Mouse (Mus musculus) stomach, postnatal 0 days (tissue): Measurements from ENCODE around the gene Brwd1. TPM values are rescaled to one million over a fixed set of nuclear protein-coding genes. Genes with fewer than 3 reads are reported as not detected.
A peak's percentile ranks its signal among the peaks of the same experiment; 100 is the strongest.

Source experiments
- ATAC-seq: fragments of 200-750 bp; cut with Nextera tagmentation; 2 replicates; pipeline ENCODE4 v1.8.0; 2017; ENCODE audit not compliant: low FRiP score, low TSS enrichment
- DNase-seq: peaks from one replicate; pipeline ENCODE4 v3.0.0-alpha.2; 2016; ENCODE audit warnings: low spot score
- H3K27ac ChIP-seq: fragments of 300-500 bp; sonication (generic); replicated peaks from 2 replicates; pipeline ENCODE4 v1.5.1; 2014; ENCODE audit warnings: mild to moderate bottlenecking, control low read depth
- H3K27me3 ChIP-seq: fragments of 300-500 bp; sonication (generic); 2 replicates; pipeline ENCODE4 v1.6.1; 2014; ENCODE audit warnings: low read length; ENCODE audit not compliant: control insufficient read depth, insufficient read depth
- H3K36me3 ChIP-seq: fragments of 300-500 bp; sonication (generic); 2 replicates; pipeline ENCODE4 v1.6.1; 2014; ENCODE audit warnings: low read length, mixed read lengths; ENCODE audit not compliant: control insufficient read depth, insufficient read depth
- H3K4me1 ChIP-seq: fragments of 300-500 bp; sonication (generic); replicated peaks from 2 replicates; pipeline ENCODE4 v1.6.1; 2014; ENCODE audit warnings: antibody characterized with exemption; ENCODE audit not compliant: control insufficient read depth, insufficient read depth
- H3K4me2 ChIP-seq: fragments of 300-500 bp; sonication (generic); replicated peaks from 2 replicates; pipeline ENCODE4 v1.6.1; 2014; ENCODE audit warnings: low read depth, mild to moderate bottlenecking, control low read depth, moderate library complexity
- H3K4me3 ChIP-seq: fragments of 300-500 bp; sonication (generic); 2 replicates; pipeline ENCODE4 v1.5.1; 2014; ENCODE audit warnings: low read depth, low read length, control low read depth
- H3K9ac ChIP-seq: fragments of 300-500 bp; sonication (generic); 2 replicates; pipeline ENCODE4 v1.6.1; 2014; ENCODE audit warnings: mild to moderate bottlenecking, low read length, control low read depth, mixed read lengths
- H3K9me3 ChIP-seq: fragments of 300-500 bp; sonication (generic); 2 replicates; pipeline ENCODE4 v1.6.1; 2016; ENCODE audit warnings: low read length; ENCODE audit not compliant: control insufficient read depth
- CTCF ChIP-seq: IDR thresholded peaks from 2 replicates; pipeline ENCODE4 v1.5.1; 2016; ENCODE audit warnings: antibody characterized with exemption, low read depth, mild to moderate bottlenecking, moderate library complexity
- EP300 ChIP-seq: optimal IDR thresholded peaks from 2 replicates; pipeline ENCODE3; 2016; ENCODE audit warnings: antibody characterized with exemption
- WGBS: fragments of 180-500 bp; shearing (Covaris S2); extraction: QIAGEN DNeasy Blood & Tissue Kit; methylation state at CpG from one replicate; pipeline ENCODE4 v1.1.7; 2014; 5-methylcytosine and 5-hydroxymethylcytosine counted together
- polyA plus RNA-seq: library from polyadenylated mRNA; unstranded; fragments of >200 nt; fragmentation: Nextera tagmentation; extraction: Ambion mirVana; gene quantifications from 2 replicates; pipeline ENCODE4 v1.2.1, GENCODE M21; 2015

Gene Brwd1
- polyA plus RNA-seq, 1 experiment from 2014 or later, result 31.6 TPM

DNA sequence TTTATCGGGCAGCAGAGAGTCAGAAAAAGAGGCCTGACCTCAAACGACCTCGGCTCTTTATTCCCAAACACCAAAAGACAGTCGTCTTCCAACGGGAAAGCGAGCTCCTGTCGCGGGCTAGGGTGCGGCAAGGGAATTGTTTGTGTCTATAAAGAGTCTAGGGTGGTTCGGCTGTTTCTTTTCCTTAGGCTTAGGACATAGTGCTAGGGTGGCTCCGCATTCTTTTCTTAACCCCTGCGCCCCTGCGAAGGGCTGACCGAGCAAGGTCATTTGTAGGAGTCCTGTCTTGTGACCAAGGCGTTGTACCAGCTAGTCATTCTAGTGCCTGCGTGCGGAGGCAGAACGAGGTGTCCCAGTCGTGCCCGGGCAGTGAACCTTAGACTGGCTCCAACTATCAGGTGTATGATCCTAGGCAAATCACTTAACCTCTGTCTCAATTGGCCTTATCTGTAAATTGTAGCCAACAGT, 887 bp upstream of the Brwd1 start:
- DNase-seq, result peak; percentile 78
- H3K4me3 ChIP-seq, result peak overlapping the region; percentile 100
- peak; percentile 65 for ATAC-seq
- peaks cover 2% of the 10 kb centered on the region; the same call in 1 of the 2 replicates for H3K4me1 ChIP-seq
- peak overlapping the region; percentile 100 for H3K9ac ChIP-seq
- H3K4me2 ChIP-seq, result peak overlapping the region; percentile 72
- WGBS, result 7% methylated on average over 20 of the region's 20 CpGs
- TF ChIP-seq CTCF (no peak), EP300 (no peak)
- peaks cover 2% of the 10 kb centered on the region; the same call in 1 of the 2 replicates for H3K36me3 ChIP-seq
- H3K9me3 ChIP-seq, result no peaks in the 10 kb centered on the region
- peak overlapping the region; percentile 99 for H3K27ac ChIP-seq
- no peaks in the 10 kb centered on the region for H3K27me3 ChIP-seq

DNA sequence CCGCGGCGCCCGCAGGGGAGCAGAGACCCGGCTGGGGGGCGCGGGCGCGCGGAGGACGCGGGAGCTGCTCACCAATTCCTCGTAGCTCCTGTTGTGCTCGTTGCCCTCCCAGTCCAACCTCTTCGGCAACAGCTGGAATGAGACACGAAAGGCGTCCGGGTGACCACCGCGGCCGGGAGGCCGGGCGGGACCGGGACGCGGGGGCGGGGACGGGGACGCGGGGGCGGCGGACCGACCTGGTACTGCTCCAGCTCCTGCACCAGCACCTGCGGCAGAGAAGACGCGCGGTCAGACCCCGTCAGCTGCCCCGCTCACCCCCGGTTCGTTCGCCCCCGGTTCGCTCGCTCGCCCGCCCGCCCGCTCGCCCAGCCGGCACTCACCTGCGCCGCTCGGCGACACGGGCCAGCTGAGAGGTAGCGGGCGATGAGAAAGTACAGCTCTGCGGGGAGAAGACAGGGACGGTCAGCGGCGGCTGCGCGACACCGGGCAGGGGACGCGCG, 534 bp downstream of the Brwd1 start:
- H3K9me3 ChIP-seq, result no peaks in the 10 kb centered on the region
- DNase-seq, result no peak

DNA sequence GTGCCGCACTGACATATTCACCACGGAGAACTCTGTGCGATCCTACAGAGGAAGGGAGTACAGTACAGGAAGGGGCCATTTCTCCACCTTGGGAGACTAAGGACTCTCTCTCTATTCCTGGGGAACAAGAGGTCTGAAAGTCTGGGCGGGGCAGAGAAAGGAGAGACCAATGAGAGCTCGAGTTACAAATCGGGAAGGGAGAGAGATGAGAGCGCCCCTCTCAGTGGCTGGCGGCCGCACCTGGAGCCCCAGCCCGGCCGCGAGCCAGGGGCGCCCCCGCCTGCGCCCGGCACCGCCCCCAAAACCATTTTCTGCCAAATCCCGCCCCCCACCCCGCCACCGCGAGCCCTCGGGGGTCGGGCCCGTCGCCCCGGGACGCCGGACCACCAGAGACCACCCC, 995 bp downstream of the Brwd1 start:
- under 1% methylated on average over 26 of the region's 28 CpGs for WGBS
- Histone ChIP-seq H3K27ac (peak overlapping the region; percentile 99), H3K9me3 (no peaks in the 10 kb centered on the region), H3K4me2 (peak overlapping the region; percentile 72), H3K27me3 (no peaks in the 10 kb centered on the region), H3K4me3 (peak overlapping the region; percentile 100), H3K36me3 (peaks cover 3% of the 10 kb centered on the region; the same call in 1 of the 2 replicates), H3K9ac (peak overlapping the region; percentile 100), H3K4me1 (peaks cover 2% of the 10 kb centered on the region; the same call in 1 of the 2 replicates)
- no peak for TF ChIP-seq EP300
- peak; percentile 93 for DNase-seq
- ATAC-seq, result peak; percentile 76

More for the DNA sequence above, 534 bp downstream of the Brwd1 start:
- no peaks in the 10 kb centered on the region for H3K27me3 ChIP-seq
- H3K4me1 ChIP-seq, result peaks cover 2% of the 10 kb centered on the region; the same call in 1 of the 2 replicates
- peak overlapping the region; percentile 72 for H3K4me2 ChIP-seq
- under 1% methylated on average over 34 of the region's 68 CpGs for WGBS
- H3K36me3 ChIP-seq, result peaks cover 2% of the 10 kb centered on the region; the same call in 1 of the 2 replicates
- peak overlapping the region; percentile 100 for H3K9ac ChIP-seq
- H3K27ac ChIP-seq, result peak overlapping the region; percentile 99
- TF ChIP-seq EP300 (no peak), CTCF (no peak)
- ATAC-seq, result peak; percentile 13
- H3K4me3 ChIP-seq, result peak overlapping the region; percentile 100

DNA sequence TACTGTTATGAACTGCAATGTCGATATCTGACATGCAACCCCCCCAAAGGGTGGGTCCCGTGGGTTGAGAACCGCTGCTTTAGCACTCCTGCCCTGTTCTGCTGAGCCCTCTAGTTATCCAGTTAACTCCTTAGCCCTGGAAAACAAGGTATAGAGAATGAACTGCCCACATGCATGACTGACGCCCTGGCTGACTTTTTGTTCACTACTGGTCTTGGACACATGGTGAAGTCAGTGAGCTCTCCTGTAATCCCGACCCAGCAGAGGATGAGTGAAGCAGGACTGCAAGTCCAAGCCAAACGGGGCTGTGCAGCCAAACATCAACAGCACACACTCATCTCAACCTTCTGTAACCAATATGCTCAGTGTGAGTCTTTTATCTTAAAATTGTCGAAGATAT, 1.8 kb downstream of the Brwd1 start:
- H3K9me3 ChIP-seq, result no peaks in the 10 kb centered on the region
- peak overlapping the region; percentile 72; the same call in 1 of the 2 replicates for H3K4me2 ChIP-seq
- DNase-seq, result no peak
- ATAC-seq, result no peak
- H3K36me3 ChIP-seq, result peaks cover 4% of the 10 kb centered on the region; the same call in 1 of the 2 replicates
- H3K27ac ChIP-seq, result no peak overlapping the region
- H3K4me3 ChIP-seq, result no peak overlapping the region
- H3K27me3 ChIP-seq, result no peaks in the 10 kb centered on the region
- 76% methylated on average over 7 of the region's 7 CpGs for WGBS
- H3K9ac ChIP-seq, result no peak overlapping the region
- peaks cover 2% of the 10 kb centered on the region; the same call in 1 of the 2 replicates for H3K4me1 ChIP-seq
- TF ChIP-seq CTCF, result no peak
- TF ChIP-seq EP300, result no peak

DNA sequence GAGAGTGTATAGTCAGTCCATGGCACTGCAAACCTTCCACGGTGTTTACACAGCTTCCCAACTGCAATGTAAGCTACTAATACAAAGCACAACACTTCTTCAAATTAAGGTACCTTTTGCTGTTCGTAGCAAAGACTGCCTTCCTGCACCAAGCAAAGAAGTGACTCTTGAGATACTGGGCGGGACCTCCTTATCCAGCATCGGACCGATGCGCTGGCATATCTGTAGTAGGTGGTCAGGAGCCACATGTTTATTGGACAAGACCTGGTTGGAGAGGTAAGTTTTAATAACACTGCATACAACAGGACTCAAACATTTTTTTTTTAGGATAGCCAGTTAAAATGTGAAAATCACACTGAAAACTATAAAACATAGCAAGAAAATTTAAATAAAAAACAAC, 14.0 kb downstream of the Brwd1 start:
- no peak overlapping the region for H3K4me2 ChIP-seq
- no peak overlapping the region for H3K9ac ChIP-seq
- no peaks in the 10 kb centered on the region for H3K4me1 ChIP-seq
- WGBS, result 85% methylated on average over 6 of the region's 6 CpGs
- H3K9me3 ChIP-seq, result no peaks in the 10 kb centered on the region
- ATAC-seq, result no peak
- H3K4me3 ChIP-seq, result no peak overlapping the region
- no peak for DNase-seq
- peaks cover 26% of the 10 kb centered on the region for H3K36me3 ChIP-seq
- TF ChIP-seq EP300, result no peak
- TF ChIP-seq CTCF, result no peak
- no peaks in the 10 kb centered on the region for H3K27me3 ChIP-seq
- no peak overlapping the region for H3K27ac ChIP-seq

DNA sequence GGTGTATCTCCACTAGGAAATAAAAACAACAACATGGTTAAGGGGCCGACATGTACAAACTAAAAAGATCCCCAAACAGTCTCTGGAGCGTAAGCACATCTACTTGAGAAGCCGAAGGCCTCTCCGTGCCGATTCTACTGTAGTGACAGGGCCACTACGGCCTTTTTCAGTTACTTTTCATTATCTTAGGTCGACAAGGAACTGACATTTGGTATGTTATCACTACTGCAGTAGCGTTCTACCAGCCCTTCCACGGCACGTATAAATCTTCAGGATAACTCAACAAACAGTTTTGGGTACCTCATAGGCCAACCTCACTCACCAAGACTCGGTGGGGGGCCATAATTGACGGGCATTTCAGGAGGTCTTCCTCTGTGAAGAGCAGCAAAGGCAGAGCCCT, 16.2 kb downstream of the Brwd1 start:
- 91% methylated on average over 12 of the region's 12 CpGs for WGBS
- DNase-seq (no peak), ATAC-seq (no peak)
- TF ChIP-seq EP300 (no peak), CTCF (no peak)
- Histone ChIP-seq H3K36me3 (peaks cover 36% of the 10 kb centered on the region), H3K27ac (no peak overlapping the region), H3K9ac (no peak overlapping the region), H3K4me1 (no peaks in the 10 kb centered on the region), H3K4me2 (no peak overlapping the region), H3K4me3 (no peak overlapping the region), H3K27me3 (no peaks in the 10 kb centered on the region), H3K9me3 (no peaks in the 10 kb centered on the region)
